Comparison of ENCODE assay signal across 13 mouse cellular contexts in the genomic region with DNA sequence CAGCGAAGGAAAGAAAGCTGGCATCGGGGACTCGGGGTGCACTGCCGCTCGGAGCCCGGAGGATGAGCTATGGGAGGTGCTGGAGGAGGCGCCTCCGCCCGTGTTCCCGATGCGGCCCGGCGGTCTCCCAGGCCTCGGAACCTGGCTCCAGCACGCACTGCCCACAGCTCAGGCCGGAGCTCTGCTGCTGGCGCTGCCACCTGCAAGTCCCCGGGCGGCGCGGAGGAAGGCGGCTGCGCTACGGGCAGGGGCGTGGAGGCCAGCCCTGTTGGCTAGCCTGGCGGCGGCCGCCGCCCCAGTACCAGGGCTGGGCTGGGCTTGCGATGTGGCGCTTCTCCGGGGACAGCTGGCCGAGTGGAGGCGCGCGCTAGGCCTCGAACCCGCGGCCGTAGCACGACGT. TPM values are rescaled to one million over a fixed set of nuclear protein-coding genes. Genes with fewer than 3 reads are reported as not detected.
A peak's percentile ranks its signal among the peaks of the same experiment; 100 is the strongest.
DNase-seq lines count a peak whose midpoint lies in the region; ATAC-seq and TF ChIP-seq lines count a peak whose summit lies in the region.
"Had no signal": no experiment of that assay in that cellular context is flagged by ENCODE, and none has a peak within 500 bp of the region (broad histone marks: within the 10 kb centered on the region; RNA-seq: fewer than 3 reads in every experiment).

No protein-coding gene starts in this region.

- H3K27me3 ChIP-seq in forebrain, embryonic 10.5 days (ENCODE audit: poor library complexity, severe bottlenecking), result peaks cover 46% of the 10 kb centered on the region
- no peaks in the 10 kb centered on the region; the same call in 1 of the 2 replicates for H3K27me3 ChIP-seq in hindbrain, embryonic 14.5 days (ENCODE audit: control insufficient read depth, insufficient read depth, low read length)
- H3K27me3 ChIP-seq in midbrain, embryonic 16.5 days (ENCODE audit: control insufficient read depth, insufficient read depth, low read depth, low read length), result no peaks in the 10 kb centered on the region

- H3K9me3 ChIP-seq in forebrain, embryonic 10.5 days, result no peaks in the 10 kb centered on the region; the same call in 1 of the 2 replicates
- no peaks in the 10 kb centered on the region for H3K9me3 ChIP-seq in hindbrain, embryonic 14.5 days (ENCODE audit: control insufficient read depth, low read length)
- no peaks in the 10 kb centered on the region for H3K9me3 ChIP-seq in midbrain, embryonic 16.5 days (replicated peaks; ENCODE audit: control insufficient read depth, low read length, poor library complexity, severe bottlenecking)
- H3K9me3 ChIP-seq: G1E had no signal

- peaks cover 42% of the 10 kb centered on the region for H3K4me1 ChIP-seq in forebrain, embryonic 10.5 days
- peaks cover 28% of the 10 kb centered on the region for H3K4me1 ChIP-seq in hindbrain, embryonic 14.5 days (replicated peaks; ENCODE audit: control insufficient read depth, insufficient read depth, low read length)
- H3K4me1 ChIP-seq in midbrain, embryonic 16.5 days (ENCODE audit: control insufficient read depth, insufficient read depth, low read length), result peaks cover 33% of the 10 kb centered on the region

- peak overlapping the region; percentile 28; the same call in 1 of the 2 replicates for H3K9ac ChIP-seq in hindbrain, embryonic 14.5 days
- peak overlapping the region; percentile 26; the same call in 1 of the 2 replicates for H3K9ac ChIP-seq in midbrain, embryonic 16.5 days (ENCODE audit: low read depth, low read length)

- H3K36me3 ChIP-seq in forebrain, embryonic 10.5 days (replicated peaks), result peaks cover 37% of the 10 kb centered on the region
- peaks cover 46% of the 10 kb centered on the region for H3K36me3 ChIP-seq in hindbrain, embryonic 14.5 days (replicated peaks; ENCODE audit: control insufficient read depth, insufficient read depth)
- H3K36me3 ChIP-seq in midbrain, embryonic 16.5 days (ENCODE audit: control insufficient read depth, insufficient read depth, low read length), result peaks cover 27% of the 10 kb centered on the region

- H3K27ac ChIP-seq in left cerebral cortex, adult 2 months, result no peak overlapping the region
- H3K27ac ChIP-seq in forebrain, embryonic 10.5 days, result no peak overlapping the region
- no peak overlapping the region for H3K27ac ChIP-seq in hindbrain, embryonic 14.5 days
- H3K27ac ChIP-seq in midbrain, embryonic 16.5 days (ENCODE audit: low read length), result no peak overlapping the region

- DNase-seq in left cerebral cortex, adult 2 months (ENCODE audit: extremely low spot score in 1 of 2, low spot score in 2 of 2), result no peak
- DNase-seq in left cerebral cortex, postnatal 4 days, result no peak
- DNase-seq in forebrain, embryonic 10.5 days (ENCODE audit: extremely low spot score, low spot score), result no peak
- no peak for DNase-seq in hindbrain, embryonic 14.5 days (ENCODE audit: low spot score)
- DNase-seq in adrenal gland, adult 8-10 months, result no peak
- DNase-seq in ovary, adult 18-20 months (ENCODE audit: low spot score), result no peak
- DNase-seq in left cerebral cortex, postnatal 25 days (ENCODE audit: low spot score in 2 of 2), result no peak
- DNase-seq: spleen, adult 18-20 months had no signal

- TF ChIP-seq CTCF in left cerebral cortex, adult 2 months (IDR thresholded peaks at IDR 0.05), result no peak

- WGBS in forebrain, embryonic 10.5 days, result 9% methylated on average over 42 of the region's 42 CpGs
- WGBS in hindbrain, embryonic 14.5 days, result 29% methylated on average over 42 of the region's 42 CpGs
- 25% methylated on average over 42 of the region's 42 CpGs for WGBS in midbrain, embryonic 16.5 days

- intact Hi-C loops in left cerebral cortex, adult 2 months (cut with DNase I), result no loop called here
- intact Hi-C loops in left cerebral cortex, postnatal 4 days (cut with DNase I), result no loop called here
- intact Hi-C loops in left cerebral cortex, postnatal 25 days (cut with DNase I), result loop anchor here (5.0 kb wide), 1 partner anchor 128 kb away; no protein-coding TSS in a partner anchor

- ATAC-seq in hindbrain, embryonic 14.5 days (ENCODE audit: low FRiP score), result no peak
- no peak for ATAC-seq in midbrain, embryonic 16.5 days

- peak overlapping the region; percentile 31 for H3K4me3 ChIP-seq in left cerebral cortex, adult 2 months
- peak overlapping the region; percentile 31 for H3K4me3 ChIP-seq in forebrain, embryonic 10.5 days
- peak overlapping the region; percentile 3; the same call in 1 of the 2 replicates for H3K4me3 ChIP-seq in hindbrain, embryonic 14.5 days (replicated peaks; ENCODE audit: low read length)
- no peak overlapping the region for H3K4me3 ChIP-seq in midbrain, embryonic 16.5 days (ENCODE audit: low read depth, low read length)

- peak overlapping the region; percentile 31 for H3K4me2 ChIP-seq in hindbrain, embryonic 14.5 days (replicated peaks)
- H3K4me2 ChIP-seq in midbrain, embryonic 16.5 days (ENCODE audit: low read length), result peak overlapping the region; percentile 25

RNA-seq across cellular contexts. Expression of a gene that starts 3.3 kb away (rescaled TPM):
- total RNA-seq in left cerebral cortex, adult 2 months (2021), result 10 to 100 TPM; 81.6 to 84.3 TPM
- 100 to 1,000 TPM; 118 to 120 TPM for total RNA-seq in left cerebral cortex, postnatal 4 days (2021)
- 6.9 and 7.3 TPM in 2 replicates for polyA plus RNA-seq in forebrain, embryonic 10.5 days (2016; fragmentation: Nextera tagmentation; extraction: Ambion mirVana)
- polyA plus RNA-seq in hindbrain, embryonic 14.5 days (2014; fragmentation: Nextera tagmentation; extraction: Ambion mirVana), result 28.0 and 33.5 TPM in 2 replicates
- 26.3 and 26.9 TPM in 2 replicates for polyA plus RNA-seq in midbrain, embryonic 16.5 days (2015; fragmentation: Nextera tagmentation; extraction: Ambion mirVana)
- total RNA-seq in adrenal gland, adult 8-10 months (2022), result 10 to 100 TPM; 26.7 to 30.9 (median 27.8) TPM
- 10 to 100 TPM; 87.8 to 88.6 TPM for total RNA-seq in left cerebral cortex, postnatal 25 days (2021)

RNA-seq across cellular contexts. Expression of a gene that starts 12.1 kb away (rescaled TPM):
- not detected for total RNA-seq in left cerebral cortex, adult 2 months (2021)
- under 1 TPM in 1 of 2 experiments, not detected in 1; 0.48 TPM for total RNA-seq in left cerebral cortex, postnatal 4 days (2021)
- polyA plus RNA-seq in forebrain, embryonic 10.5 days (2016; fragmentation: Nextera tagmentation; extraction: Ambion mirVana), result not detected in 2 replicates
- not detected in 2 replicates for polyA plus RNA-seq in hindbrain, embryonic 14.5 days (2014; fragmentation: Nextera tagmentation; extraction: Ambion mirVana)
- not detected in 2 replicates for polyA plus RNA-seq in midbrain, embryonic 16.5 days (2015; fragmentation: Nextera tagmentation; extraction: Ambion mirVana)
- total RNA-seq in adrenal gland, adult 8-10 months (2022), result not detected
- total RNA-seq in left cerebral cortex, postnatal 25 days (2021), result not detected
- total RNA-seq: G1E; gastrocnemius, adult 8-10 months; layer of hippocampus, postnatal 25 days had no signal
- polyA plus RNA-seq: G1E; intestine, embryonic 14.5 days had no signal

RNA-seq across cellular contexts. Expression of a gene that starts 12.3 kb away (rescaled TPM):
- 10 to 100 TPM; 32.8 to 39.5 TPM for total RNA-seq in left cerebral cortex, adult 2 months (2021)
- 10 to 100 TPM; 48.8 to 49.3 TPM for total RNA-seq in left cerebral cortex, postnatal 4 days (2021)
- polyA plus RNA-seq in forebrain, embryonic 10.5 days (2016; fragmentation: Nextera tagmentation; extraction: Ambion mirVana), result 174 and 177 TPM in 2 replicates
- 47.4 and 52.3 TPM in 2 replicates for polyA plus RNA-seq in hindbrain, embryonic 14.5 days (2014; fragmentation: Nextera tagmentation; extraction: Ambion mirVana)
- polyA plus RNA-seq in midbrain, embryonic 16.5 days (2015; fragmentation: Nextera tagmentation; extraction: Ambion mirVana), result 66.1 and 66.9 TPM in 2 replicates
- total RNA-seq in adrenal gland, adult 8-10 months (2022), result 10 to 100 TPM; 39.2 to 55.5 (median 46.6) TPM
- 10 to 100 TPM; 34.6 to 37.6 TPM for total RNA-seq in left cerebral cortex, postnatal 25 days (2021)

RNA-seq across cellular contexts. Expression of a gene that starts 21.6 kb away (rescaled TPM):
- total RNA-seq in left cerebral cortex, adult 2 months (2021), result not detected
- not detected for total RNA-seq in left cerebral cortex, postnatal 4 days (2021)
- 0.82 and 1.3 TPM in 2 replicates for polyA plus RNA-seq in forebrain, embryonic 10.5 days (2016; fragmentation: Nextera tagmentation; extraction: Ambion mirVana)
- 0.65 and 0.98 TPM in 2 replicates for polyA plus RNA-seq in hindbrain, embryonic 14.5 days (2014; fragmentation: Nextera tagmentation; extraction: Ambion mirVana)
- 1.6 and 1.7 TPM in 2 replicates for polyA plus RNA-seq in midbrain, embryonic 16.5 days (2015; fragmentation: Nextera tagmentation; extraction: Ambion mirVana)
- total RNA-seq in adrenal gland, adult 8-10 months (2022), result not detected
- total RNA-seq in left cerebral cortex, postnatal 25 days (2021), result not detected
- total RNA-seq: gastrocnemius, adult 8-10 months; layer of hippocampus, postnatal 25 days had no signal
- polyA plus RNA-seq: G1E had no signal

RNA-seq across cellular contexts. Expression of a gene that starts 27.0 kb away (rescaled TPM):
- total RNA-seq in left cerebral cortex, adult 2 months (2021), result 10 to 100 TPM; 45.9 to 46.0 TPM
- 100 to 1,000 TPM; 105 to 108 TPM for total RNA-seq in left cerebral cortex, postnatal 4 days (2021)
- polyA plus RNA-seq in forebrain, embryonic 10.5 days (2016; fragmentation: Nextera tagmentation; extraction: Ambion mirVana), result 111 and 113 TPM in 2 replicates
- polyA plus RNA-seq in hindbrain, embryonic 14.5 days (2014; fragmentation: Nextera tagmentation; extraction: Ambion mirVana), result 181 and 201 TPM in 2 replicates
- polyA plus RNA-seq in midbrain, embryonic 16.5 days (2015; fragmentation: Nextera tagmentation; extraction: Ambion mirVana), result 298 and 327 TPM in 2 replicates
- 1 to 10 TPM; 4.9 to 7.3 (median 5.6) TPM for total RNA-seq in adrenal gland, adult 8-10 months (2022)
- total RNA-seq in left cerebral cortex, postnatal 25 days (2021), result 10 to 100 TPM; 45.7 to 52.6 TPM
